Mouse (Mus musculus) kidney, embryonic 14.5 days (tissue): ENCODE results near the gene Tcp1. TPM values are rescaled to one million over a fixed set of nuclear protein-coding genes. Genes with fewer than 3 reads are reported as not detected.
"Not testable (repeated sequence)": the region's sequence is repeated elsewhere in the genome, so short reads cannot be mapped to it uniquely, and the experiment has no call there.

Experiments used
- ATAC-seq: fragments of 200-750 bp; cut with Nextera tagmentation; 2 replicates; pipeline ENCODE4 v1.8.0; 2017; ENCODE audit warnings: moderate number of reproducible peaks, mild to moderate bottlenecking, moderate TSS enrichment, moderate library complexity; ENCODE audit not compliant: low FRiP score, low TSS enrichment
- H3K27ac ChIP-seq: fragments of 300-500 bp; sonication (generic); 2 replicates; pipeline ENCODE4 v1.5.1; 2014; ENCODE audit warnings: low read depth, mild to moderate bottlenecking, low read length, moderate library complexity, mixed read lengths
- H3K27me3 ChIP-seq: fragments of 300-500 bp; sonication (generic); 2 replicates; pipeline ENCODE4 v1.6.1; 2014; ENCODE audit warnings: mild to moderate bottlenecking, low read length; ENCODE audit not compliant: control insufficient read depth, insufficient read depth
- H3K36me3 ChIP-seq: fragments of 300-500 bp; sonication (generic); 2 replicates; pipeline ENCODE4 v1.6.1; 2014; ENCODE audit warnings: low read length, mixed read lengths; ENCODE audit not compliant: control insufficient read depth, insufficient read depth
- H3K4me1 ChIP-seq: fragments of 300-500 bp; sonication (generic); 2 replicates; pipeline ENCODE4 v1.6.1; 2014; ENCODE audit warnings: low read length, mixed read lengths; ENCODE audit not compliant: control insufficient read depth, insufficient read depth
- H3K4me2 ChIP-seq: fragments of 300-500 bp; sonication (generic); replicated peaks from 2 replicates; pipeline ENCODE4 v1.6.1; 2014; ENCODE audit warnings: low read depth, mild to moderate bottlenecking, low read length
- H3K4me3 ChIP-seq: fragments of 300-500 bp; sonication (generic); 2 replicates; pipeline ENCODE4 v1.5.1; 2014; ENCODE audit warnings: mild to moderate bottlenecking, low read length
- H3K9ac ChIP-seq: fragments of 300-500 bp; sonication (generic); 2 replicates; pipeline ENCODE4 v1.6.1; 2014; ENCODE audit warnings: low read depth, mild to moderate bottlenecking, low read length, moderate library complexity
- H3K9me3 ChIP-seq: fragments of 300-500 bp; sonication (generic); 2 replicates; pipeline ENCODE4 v1.6.1; 2016; ENCODE audit warnings: low read length; ENCODE audit not compliant: control insufficient read depth
- WGBS: fragments of 180-500 bp; shearing (Covaris S2); extraction: QIAGEN DNeasy Blood & Tissue Kit; methylation state at CpG from one replicate; pipeline ENCODE4 v1.1.7; 2014; 5-methylcytosine and 5-hydroxymethylcytosine counted together
- polyA plus RNA-seq: library from polyadenylated mRNA; unstranded; fragments of >200 nt; fragmentation: Nextera tagmentation; extraction: Ambion mirVana; gene quantifications from 2 replicates; pipeline ENCODE4 v1.2.1, GENCODE M21; 2014

Tcp1 gene
- polyA plus RNA-seq, 1 experiment from 2014 or later, result 495 TPM

GRCm38 (mm10) chr17:12925703-12926180, 10.2 kb downstream of the Tcp1 start:
- ATAC-seq, result no peak
- no peaks in the 10 kb centered on the region for H3K4me1 ChIP-seq
- no peaks in the 10 kb centered on the region for H3K9me3 ChIP-seq
- no peak overlapping the region for H3K4me3 ChIP-seq
- WGBS, result 83% methylated on average over 8 of the region's 8 CpGs
- no peak overlapping the region for H3K4me2 ChIP-seq
- peaks cover 57% of the 10 kb centered on the region for H3K36me3 ChIP-seq
- H3K27ac ChIP-seq, result no peak overlapping the region
- H3K27me3 ChIP-seq, result no peaks in the 10 kb centered on the region
- H3K9ac ChIP-seq, result no peak overlapping the region

- not testable (repeated sequence) for H3K27me3 ChIP-seq, H3K4me1 ChIP-seq, H3K4me2 ChIP-seq, H3K9me3 ChIP-seq, ATAC-seq, H3K9ac ChIP-seq, H3K4me3 ChIP-seq, H3K36me3 ChIP-seq, H3K27ac ChIP-seq
- 85% methylated on average over 5 of the region's 5 CpGs for WGBS
Observed at GRCm38 (mm10) chr17:12931576-12931975, 16.1 kb downstream of the Tcp1 start.

GRCm38 (mm10) chr17:12935719-12936118, 20.2 kb downstream of the Tcp1 start:
- Histone ChIP-seq H3K36me3 (no peaks in the 10 kb centered on the region), H3K27ac (no peak overlapping the region), H3K4me3 (no peak overlapping the region), H3K4me1 (no peaks in the 10 kb centered on the region), H3K9ac (no peak overlapping the region), H3K9me3 (no peaks in the 10 kb centered on the region), H3K27me3 (no peaks in the 10 kb centered on the region), H3K4me2 (no peak overlapping the region)
- ATAC-seq, result no peak
- WGBS, result 51% methylated on average over 4 of the region's 4 CpGs

GRCm38 (mm10) chr17:12937412-12937970, 22.0 kb downstream of the Tcp1 start:
- Histone ChIP-seq H3K4me3 (no peak overlapping the region), H3K9me3 (no peaks in the 10 kb centered on the region), H3K4me2 (no peak overlapping the region), H3K36me3 (peaks cover 2% of the 10 kb centered on the region; the same call in 1 of the 2 replicates), H3K27ac (no peak overlapping the region), H3K27me3 (no peaks in the 10 kb centered on the region), H3K4me1 (no peaks in the 10 kb centered on the region), H3K9ac (no peak overlapping the region)
- no peak for ATAC-seq
- 87% methylated on average over 2 of the region's 2 CpGs for WGBS

GRCm38 (mm10) chr17:12938077-12938476, 22.6 kb downstream of the Tcp1 start:
- Histone ChIP-seq H3K27ac (no peak overlapping the region), H3K9me3 (no peaks in the 10 kb centered on the region), H3K27me3 (no peaks in the 10 kb centered on the region), H3K36me3 (peaks cover 7% of the 10 kb centered on the region; the same call in 1 of the 2 replicates), H3K4me2 (no peak overlapping the region), H3K4me3 (no peak overlapping the region), H3K4me1 (no peaks in the 10 kb centered on the region), H3K9ac (no peak overlapping the region)
- ATAC-seq, result no peak
- 67% methylated on average over 2 of the region's 2 CpGs for WGBS

GRCm38 (mm10) chr17:12939377-12940148, 24.1 kb downstream of the Tcp1 start:
- peak overlapping the region; percentile 45; the same call in 1 of the 2 replicates for H3K9ac ChIP-seq
- peaks cover 16% of the 10 kb centered on the region for H3K36me3 ChIP-seq
- H3K4me3 ChIP-seq, result peak overlapping the region; percentile 10
- peak overlapping the region; percentile 32 for H3K4me2 ChIP-seq
- WGBS, result 49% methylated on average over 2 of the region's 12 CpGs
- not testable (repeated sequence) for H3K27me3 ChIP-seq, H3K27ac ChIP-seq, ATAC-seq, H3K9me3 ChIP-seq, H3K4me1 ChIP-seq

- H3K4me1 ChIP-seq, result no peaks in the 10 kb centered on the region
- peak within 1 kb of the TSS; percentile 32 for H3K4me2 ChIP-seq
- H3K27ac ChIP-seq, result no peak within 1 kb of the TSS
- no peaks in the 10 kb centered on the region for H3K9me3 ChIP-seq
- H3K27me3 ChIP-seq, result no peaks in the 10 kb centered on the region
- 12% methylated on average over 27 of the region's 27 CpGs for WGBS
- peaks cover 22% of the 10 kb centered on the region for H3K36me3 ChIP-seq
- peak within 1 kb of the TSS; percentile 10 for H3K4me3 ChIP-seq
- ATAC-seq, result peak; percentile 86
- H3K9ac ChIP-seq, result peak within 1 kb of the TSS; percentile 45; the same call in 1 of the 2 replicates
Observed at GRCm38 (mm10) chr17:12940151-12940805, 24.8 kb downstream of the Tcp1 start, which contains the start of gene Acat3. TSS of gene Acat3 (minus strand) at chr17:12940600.

- Histone ChIP-seq H3K9ac (no peak overlapping the region), H3K4me1 (no peaks in the 10 kb centered on the region), H3K9me3 (no peaks in the 10 kb centered on the region), H3K27ac (no peak overlapping the region), H3K4me3 (no peak overlapping the region), H3K36me3 (peaks cover 31% of the 10 kb centered on the region), H3K27me3 (no peaks in the 10 kb centered on the region), H3K4me2 (no peak overlapping the region)
- WGBS, result 79% methylated on average over 8 of the region's 8 CpGs
- ATAC-seq, result no peak
Observed at GRCm38 (mm10) chr17:12941543-12942260, 26.2 kb downstream of the Tcp1 start.
